Mouse (Mus musculus) frontal cortex, postnatal 14 days (tissue): ENCODE results near the gene Nosip.
"Not testable (repeated sequence)": the region's sequence is repeated elsewhere in the genome, so short reads cannot be mapped to it uniquely, and the experiment has no call there.

Source experiments
- DNase-seq, 2 experiments: peaks; one replicate each; pipeline ENCODE4 v3.0.0; 2022; ENCODE audit warnings: low spot score in 2 of 2

Nosip gene

DNA sequence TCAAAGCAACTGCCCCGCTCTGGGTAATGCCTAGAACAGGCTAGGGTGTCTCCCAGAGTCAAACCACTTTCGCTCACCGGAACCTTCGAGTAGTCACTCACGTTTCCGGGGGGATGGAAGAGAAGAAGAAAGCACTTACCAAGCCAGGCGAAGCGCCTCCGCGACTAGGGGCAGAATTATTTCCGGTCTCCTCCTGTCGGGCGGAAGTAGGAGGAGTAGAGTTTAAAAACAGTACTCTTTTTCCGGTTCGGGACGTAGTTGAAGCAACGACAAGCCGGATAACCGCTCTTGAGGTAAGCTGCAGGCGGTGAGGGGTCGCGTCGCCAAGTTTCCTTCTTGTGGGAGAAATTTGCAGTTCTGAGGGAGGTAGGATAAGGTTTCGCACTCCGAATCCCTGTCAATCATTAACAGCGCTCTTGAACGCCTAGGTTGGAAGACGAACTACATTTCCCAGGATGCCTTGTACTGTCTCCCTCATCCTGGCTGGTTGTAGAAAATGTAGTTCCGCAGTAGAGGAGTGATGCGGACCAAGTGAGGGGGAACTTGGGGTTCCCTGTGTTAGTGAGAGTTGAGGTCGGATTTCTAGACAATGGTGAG, at the start of gene Nosip, which contains the start of gene Prrg2:
Nosip (plus strand) TSS at position 191 of the 597 bp plus-strand sequence.
Prrg2 (minus strand) TSS at position 439 of the 597 bp plus-strand sequence.
- peak; percentile 86 to 93 for DNase-seq

DNA sequence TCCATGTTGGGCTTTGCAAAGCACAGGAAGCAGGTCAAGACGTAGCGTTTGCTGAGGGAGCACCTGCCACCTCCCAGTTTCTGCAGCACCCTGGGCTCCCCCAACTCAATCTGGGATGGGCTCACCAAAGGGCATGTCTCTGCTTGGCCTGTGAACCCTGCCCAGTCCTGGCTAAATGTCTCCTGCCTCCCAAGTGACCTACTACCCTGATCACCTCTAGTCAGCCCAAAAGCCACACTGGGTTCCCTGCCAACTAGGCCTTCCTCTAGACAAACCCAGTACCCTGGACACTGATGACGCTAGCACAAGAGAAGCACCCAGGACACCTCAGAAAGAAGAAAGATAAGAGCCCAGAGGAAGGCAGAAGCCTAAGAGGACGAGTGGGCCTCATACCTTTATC, 49.4 kb upstream of the Nosip start:
- DNase-seq: no peak

DNA sequence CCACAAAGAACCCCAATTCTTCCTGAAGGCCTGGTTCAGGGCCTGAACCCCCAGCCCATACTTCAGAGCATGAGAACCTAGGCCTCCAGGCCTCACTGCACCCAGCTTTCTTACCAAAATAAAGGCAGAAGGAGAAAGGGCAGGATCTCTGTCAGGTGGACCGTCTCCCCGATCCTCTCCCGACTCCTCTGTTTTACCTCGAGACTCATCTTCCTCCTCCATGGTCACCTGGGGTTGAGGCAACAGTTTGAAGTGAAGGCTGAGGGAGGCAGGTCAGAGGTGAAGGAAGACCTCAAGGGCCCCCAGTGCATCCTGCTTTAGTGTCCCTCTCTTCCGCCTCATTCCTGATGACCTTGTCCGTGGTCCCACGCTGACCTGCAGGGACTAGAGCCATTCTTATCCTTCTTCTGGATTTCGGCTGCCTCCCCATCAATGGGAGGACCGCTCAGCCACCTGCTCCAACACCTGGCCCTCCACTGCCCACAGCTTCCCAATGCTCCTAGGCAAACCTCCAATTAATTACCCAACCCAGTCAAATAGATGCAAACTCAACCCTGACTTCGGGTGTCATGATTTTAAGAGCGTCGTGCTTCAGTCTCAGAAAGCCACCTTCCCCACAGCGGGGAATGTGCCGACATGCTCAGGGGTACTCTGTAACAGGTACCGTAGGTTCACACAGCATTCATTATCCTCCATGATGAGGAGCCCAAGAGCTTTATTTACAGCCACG, 48.7 kb upstream of the Nosip start:
- DNase-seq: no peak

DNA sequence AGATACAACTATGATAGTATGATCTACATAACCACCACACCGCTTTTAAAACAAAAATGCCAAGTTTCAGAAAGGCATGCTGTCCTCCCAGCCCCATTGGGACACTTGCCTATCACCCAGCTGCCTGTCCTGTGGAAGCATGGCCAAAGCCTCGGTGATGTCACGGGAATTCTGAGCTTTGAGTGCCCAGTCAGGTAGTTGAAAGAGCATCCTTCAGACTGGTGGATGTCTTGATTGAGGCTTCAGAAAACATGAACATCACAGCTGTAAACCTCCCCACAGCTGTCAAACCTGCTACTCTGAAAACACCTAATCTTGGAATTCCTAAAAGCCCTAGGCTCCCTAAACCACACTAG, 48.2 kb upstream of the Nosip start:
- no peak for DNase-seq

DNA sequence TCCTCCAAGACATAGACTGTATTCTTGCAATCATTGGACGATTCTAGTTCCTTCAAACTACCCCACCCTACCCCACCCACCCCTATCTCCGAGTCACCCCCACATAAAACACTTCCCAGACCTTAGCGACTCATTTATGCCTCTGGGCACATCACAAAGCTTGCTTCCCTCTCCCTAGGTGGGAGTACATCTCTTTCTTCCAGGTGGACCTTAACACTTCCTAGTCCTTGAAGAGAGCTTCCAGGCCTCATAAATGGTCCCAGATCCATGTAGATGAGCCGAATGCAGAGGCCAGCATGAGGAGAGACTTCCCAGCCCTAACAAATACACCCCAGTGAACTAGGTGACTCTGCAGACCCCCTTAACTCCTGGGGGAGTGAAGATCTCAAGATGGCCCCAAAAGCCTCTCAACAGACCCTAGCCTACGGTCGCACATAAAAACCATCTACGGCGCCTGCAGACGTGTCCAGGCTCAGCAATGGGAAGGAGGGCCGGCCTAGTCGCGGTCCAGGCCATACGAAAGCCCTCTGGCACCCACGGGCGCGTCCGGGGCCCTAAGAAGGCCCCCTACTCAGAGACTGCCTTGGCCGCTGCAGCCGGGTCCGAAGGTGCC, 46.8 kb upstream of the Nosip start:
- DNase-seq: no peak

DNA sequence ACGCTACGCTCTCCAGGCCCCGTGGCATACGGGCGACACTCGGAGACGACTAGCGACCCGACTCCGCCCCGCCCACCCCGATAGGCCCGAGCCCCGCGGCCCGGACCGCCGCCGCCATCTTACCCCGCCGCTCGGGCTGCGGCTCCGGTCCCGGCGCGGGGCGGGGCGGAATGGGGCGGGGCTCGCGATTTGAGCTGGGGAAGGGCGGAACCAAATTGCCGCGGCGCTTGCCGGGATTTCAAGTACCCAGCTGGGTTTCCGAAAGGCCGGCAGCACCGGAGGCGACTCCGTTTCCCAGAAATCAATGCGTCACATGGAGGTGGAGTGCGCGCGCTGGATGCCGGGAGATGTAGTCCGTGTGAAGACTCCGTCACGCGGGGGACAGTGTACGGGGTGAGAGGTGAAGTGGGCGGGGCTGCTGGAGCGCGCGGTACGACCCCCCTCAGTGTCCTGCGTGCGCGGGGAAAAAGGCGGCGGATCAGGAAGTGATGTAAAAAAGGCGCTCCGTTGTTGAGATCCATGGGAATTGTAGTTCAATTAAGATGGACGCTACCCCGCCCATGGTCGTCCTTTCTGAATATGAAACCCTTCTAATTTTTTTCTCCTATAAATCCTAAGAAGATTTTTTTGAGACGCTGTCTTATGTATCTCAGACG, 46.1 kb upstream of the Nosip start, which contains the start of gene Scaf1:
Scaf1 (minus strand) TSS at position 407 of the 656 bp plus-strand sequence.
- DNase-seq: peak; percentile 99 to 100

DNA sequence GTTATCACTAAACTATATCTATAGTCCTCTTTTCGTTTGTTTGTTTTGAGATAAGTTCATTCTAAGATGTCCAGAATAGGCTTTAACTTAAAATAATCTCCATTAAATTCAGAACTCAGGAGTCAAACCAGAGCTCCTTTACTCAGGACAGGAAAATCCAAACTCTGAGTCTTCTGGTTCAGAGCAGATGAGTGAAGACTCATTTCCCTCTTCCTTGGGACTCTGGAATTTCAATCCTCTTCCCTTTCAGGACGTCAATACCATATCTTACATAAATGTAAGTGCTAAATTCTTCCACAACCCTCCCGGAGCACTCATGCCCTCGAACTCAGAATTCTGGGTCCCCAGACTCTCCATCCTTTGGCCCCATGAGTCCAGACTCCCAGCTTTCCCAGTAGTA, 45.5 kb upstream of the Nosip start:
- no peak for DNase-seq

DNA sequence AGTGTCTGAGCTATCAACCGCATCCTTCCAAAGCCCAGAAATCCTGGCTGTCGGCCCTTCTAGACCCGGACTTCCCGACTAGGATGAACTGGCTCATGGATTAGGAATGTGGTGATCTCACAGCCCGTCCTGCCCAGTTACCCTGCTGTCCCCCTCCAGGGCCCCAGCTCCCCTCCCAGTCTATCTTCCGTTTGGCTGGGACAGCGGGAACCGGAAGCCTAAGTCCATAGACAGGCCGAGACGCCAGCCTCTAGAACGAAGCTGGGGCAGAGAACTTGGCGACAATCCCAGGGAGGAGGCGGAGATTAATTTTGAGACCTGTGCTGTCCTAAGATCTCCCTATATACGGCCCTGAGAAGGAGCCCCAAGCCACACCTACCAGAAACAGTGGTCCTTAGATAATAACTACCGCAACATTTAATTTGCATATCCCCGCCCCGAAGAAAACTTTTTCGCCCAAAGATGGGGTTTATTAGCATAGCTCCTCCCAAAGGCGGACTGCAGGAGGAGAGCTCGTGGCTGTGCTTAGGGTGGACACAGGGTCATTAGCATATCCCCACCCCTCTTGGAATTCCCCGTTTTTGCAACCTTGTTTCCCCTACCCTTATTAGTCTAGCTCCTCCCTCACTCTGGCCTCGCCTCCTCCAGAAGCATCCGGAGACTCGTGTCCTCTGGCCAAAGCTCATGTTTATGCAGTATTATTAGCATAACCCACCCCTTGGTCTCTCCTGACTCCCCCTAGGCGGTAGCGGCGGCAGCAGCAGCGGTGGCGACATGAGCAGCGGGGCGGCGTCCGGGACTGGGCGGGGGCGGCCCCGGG, 44.8 kb upstream of the Nosip start, which contains the start of gene Rras:
Rras (plus strand) TSS at position 720 of the 820 bp plus-strand sequence.
- peak; percentile 77 to 85 for DNase-seq

DNA sequence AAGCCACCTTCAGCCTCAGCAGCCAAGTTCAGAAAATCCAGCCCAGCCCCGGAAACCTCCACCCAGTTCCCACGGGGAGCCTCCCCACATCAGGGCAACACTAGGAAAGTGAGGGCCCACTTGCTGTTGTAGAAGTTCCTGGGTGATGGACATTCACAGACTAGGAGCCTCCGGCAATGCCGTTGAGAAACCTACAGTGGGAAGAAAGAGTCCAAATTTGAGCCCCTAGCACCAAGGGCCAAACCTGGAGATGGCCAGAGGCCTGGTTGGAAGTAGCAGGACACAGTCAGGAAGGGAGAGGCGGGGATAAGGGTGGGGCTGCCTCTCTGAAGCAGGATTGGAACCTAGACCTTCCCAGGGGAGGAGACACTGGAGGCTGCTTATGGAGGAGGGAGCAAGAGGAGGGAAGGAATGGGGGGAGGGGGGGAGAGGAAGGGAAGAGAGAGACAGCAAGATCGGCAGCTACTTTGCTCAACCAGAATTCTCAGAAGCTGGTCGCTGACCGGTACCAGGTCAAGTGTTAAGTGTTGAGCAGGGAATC, 43.1 kb upstream of the Nosip start:
- peak in 1 of 2 experiments; percentile 22 for DNase-seq

DNA sequence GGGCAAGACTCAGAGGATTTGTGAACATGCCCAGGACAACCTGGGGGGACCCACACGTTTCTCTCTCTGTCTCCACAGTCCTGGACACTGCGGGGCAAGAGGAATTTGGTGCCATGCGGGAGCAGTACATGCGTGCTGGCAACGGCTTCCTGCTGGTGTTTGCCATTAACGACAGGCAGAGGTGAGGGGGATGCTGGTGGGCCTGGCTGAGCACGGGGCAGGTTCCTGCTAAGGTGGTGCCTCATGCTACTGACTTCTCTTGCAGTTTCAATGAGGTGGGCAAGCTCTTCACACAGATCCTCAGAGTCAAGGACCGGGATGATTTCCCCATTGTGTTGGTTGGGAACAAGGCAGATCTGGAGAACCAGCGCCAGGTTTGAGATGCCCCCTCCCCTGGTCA, 42.0 kb upstream of the Nosip start:
- DNase-seq: no peak

DNA sequence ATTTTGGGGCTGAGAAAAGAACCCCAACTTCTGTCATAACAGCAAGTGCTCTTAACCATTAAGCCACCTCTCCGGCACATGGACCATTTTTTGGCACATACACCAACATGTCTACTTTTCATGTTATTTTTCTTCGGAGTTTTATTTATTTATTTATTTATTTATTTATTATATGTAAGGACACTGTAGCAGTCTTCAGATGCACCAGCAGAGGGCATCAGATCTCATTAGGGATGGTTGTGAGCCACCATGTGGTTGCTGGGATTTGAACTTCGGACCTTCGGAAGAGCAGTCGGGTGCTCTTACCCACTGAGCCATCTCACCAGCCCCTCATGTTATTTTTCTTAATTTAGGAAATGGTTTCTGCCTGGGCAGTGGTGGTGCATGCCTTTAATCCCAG, 38.5 kb upstream of the Nosip start:
- not testable (repeated sequence) for DNase-seq

DNA sequence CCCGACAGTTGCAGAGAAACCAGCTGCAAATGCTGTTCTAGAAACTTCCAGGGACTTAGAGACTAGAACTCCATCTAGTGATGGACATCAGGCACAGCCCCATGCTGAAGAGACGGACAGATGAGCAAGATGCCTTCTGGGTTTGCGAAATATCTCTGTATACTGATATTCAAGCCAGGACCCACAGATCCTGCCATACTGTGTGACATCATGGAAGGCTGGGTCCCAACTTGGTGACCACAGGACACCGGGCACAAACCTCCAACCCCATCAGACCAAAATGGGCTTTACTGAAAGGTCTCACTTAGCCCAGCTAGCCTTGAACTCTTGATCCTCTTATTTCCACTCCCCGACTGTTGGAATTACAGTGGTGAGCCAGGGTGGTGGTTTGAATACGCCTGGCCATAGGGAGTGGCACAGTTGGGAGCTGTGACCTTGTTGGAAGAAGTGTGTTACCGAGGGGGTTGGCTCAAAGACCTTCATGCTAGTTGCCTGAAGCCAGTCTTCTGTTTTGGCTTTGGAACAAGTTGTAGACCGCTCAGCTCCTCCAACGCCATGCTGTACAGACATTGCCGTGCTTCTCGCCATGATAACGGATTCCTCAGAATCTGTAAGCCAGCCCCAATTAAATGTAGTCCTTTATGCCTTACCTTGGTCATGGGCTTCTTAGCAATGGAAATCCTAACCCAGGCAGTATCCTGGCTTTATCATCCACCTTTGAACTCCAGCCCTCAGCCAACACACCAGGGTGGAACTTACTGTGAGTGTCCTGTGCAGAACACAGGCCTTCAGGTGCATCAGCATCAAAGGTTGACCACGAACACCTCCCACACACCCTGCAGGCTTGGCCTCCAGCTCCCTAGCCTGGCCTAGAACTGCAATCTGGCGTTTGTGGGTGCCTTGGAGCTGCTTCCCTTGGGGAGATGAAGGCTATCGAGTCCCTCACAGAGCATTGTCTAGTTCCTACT, 37.7 kb upstream of the Nosip start:
- DNase-seq: no peak

DNA sequence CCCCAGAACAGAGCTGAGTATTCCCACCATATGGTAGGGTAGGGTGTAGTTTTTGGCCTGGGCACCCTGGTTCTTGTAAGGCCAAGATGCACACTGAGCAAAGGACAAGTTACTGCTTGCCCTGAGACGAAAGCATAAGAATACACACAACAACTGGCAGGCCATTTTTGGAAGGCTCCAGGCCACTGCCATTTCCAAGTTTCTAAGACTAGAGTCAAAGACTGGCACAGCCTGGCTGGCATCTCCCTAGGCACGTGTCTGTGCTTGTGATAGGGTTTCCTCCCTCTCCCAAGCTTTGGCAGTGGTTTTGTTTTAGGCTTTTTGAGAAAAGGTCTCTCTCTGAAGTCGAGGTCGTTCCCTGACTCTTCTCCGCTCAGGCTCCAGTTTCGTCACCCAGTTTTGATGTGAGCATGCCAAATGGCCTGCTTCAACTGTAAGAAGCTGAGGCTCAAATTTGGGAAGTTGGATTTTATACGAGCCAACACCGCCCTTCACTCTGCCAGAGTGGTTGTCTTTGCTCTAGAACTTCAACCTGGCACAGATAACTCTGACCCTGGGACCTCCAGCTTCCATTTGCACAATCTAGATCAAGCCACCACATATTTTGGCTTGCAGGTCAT, 36.5 kb upstream of the Nosip start:
- DNase-seq: peak in 1 of 2 experiments; percentile 12

DNA sequence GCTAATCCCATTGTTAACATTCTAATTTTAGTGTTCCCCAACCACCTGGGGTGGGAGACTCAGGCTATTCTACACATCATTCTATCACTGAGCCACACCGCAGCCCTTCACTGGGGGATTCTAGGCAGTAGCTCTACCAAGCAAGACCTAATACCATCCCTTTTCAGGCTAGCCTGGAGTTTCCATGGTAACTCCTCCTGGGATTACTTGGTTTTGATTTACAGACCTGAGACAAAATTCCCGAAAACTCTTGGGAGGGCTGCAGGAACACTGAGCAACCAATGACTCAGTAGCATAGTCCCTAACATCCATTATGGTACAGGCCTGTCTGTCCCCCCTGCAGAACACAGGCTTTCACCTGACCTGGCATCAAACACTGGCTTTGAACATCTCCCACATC, 36.0 kb upstream of the Nosip start:
- DNase-seq: no peak

DNA sequence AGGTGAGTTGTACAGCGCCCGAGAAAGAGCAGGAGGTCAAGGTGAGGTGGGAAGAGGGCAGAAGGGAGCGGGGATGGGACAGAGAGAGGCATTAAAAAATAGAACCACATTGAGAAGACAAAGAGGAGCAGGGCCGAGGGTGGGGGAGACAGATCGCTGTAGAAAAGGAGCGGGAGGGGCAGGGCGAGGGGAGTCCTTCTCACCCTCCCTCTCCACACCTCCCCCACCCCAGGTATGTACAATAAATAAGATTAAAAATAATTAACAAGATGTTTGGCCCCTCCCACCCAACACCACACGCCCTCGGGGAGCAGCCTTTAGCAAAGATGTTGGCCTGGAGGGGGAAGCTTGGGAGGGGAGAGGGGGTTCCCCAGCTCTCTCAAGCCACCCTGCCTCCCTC, 34.5 kb upstream of the Nosip start:
- no peak for DNase-seq

DNA sequence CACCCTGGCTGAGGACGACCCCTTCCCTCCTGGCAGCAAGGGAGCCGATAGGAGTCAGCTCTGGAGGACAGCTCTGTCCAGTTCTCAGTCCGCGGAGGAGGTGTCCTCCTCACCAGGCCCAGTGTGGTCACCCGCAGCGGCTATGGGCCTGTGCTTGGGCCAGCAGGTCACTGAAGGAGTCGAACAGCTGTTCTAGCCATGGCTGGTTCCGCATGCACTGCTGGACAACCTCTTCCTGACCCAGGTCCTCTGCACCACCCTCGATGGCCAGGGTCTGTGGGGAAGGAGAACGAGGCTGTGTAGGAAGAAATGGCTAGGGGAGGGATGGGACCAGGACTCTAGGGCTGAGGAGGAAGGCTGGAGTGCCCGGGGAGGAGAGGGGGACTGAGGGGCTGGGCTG, 33.9 kb upstream of the Nosip start:
- peak in 1 of 2 experiments; percentile 7 for DNase-seq

DNA sequence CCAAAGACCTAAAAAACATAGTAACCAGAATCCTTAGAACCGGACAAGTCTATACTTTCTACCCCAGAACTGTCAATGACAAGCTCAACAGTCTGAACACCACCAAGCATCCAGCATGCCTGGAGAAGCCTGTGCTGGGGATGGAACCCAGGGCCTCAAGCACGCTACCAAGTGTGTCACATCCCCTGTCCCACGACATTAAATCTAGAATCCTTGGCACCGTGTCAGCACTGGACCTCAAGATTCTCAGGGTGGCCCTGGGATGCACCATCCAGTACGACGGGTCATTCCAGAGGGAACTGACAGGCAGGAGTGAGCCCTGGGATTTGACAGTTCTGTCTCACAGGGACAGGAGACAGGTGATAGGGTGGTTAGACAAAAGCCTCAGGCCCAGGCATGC, 32.2 kb upstream of the Nosip start:
- DNase-seq: no peak

DNA sequence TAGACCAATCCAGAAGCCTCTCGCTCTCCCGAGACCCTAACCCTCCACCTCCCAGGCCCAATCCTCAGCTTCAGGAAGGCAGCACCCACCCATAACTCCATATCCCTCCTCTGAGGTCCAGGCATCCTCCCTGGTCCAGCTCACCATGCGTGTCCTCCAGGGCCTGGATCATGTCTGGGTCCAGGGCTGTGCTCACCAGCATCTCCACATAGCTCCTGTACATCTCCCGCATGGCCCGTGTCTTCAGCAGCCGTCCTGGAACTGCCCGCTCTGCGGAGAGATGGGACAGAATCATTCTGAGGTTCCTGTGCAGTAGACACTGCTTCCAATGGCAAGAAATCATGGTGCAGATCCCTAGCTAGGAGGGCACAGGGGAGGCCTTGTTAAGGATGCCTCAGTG, 31.4 kb upstream of the Nosip start:
- no peak for DNase-seq

DNA sequence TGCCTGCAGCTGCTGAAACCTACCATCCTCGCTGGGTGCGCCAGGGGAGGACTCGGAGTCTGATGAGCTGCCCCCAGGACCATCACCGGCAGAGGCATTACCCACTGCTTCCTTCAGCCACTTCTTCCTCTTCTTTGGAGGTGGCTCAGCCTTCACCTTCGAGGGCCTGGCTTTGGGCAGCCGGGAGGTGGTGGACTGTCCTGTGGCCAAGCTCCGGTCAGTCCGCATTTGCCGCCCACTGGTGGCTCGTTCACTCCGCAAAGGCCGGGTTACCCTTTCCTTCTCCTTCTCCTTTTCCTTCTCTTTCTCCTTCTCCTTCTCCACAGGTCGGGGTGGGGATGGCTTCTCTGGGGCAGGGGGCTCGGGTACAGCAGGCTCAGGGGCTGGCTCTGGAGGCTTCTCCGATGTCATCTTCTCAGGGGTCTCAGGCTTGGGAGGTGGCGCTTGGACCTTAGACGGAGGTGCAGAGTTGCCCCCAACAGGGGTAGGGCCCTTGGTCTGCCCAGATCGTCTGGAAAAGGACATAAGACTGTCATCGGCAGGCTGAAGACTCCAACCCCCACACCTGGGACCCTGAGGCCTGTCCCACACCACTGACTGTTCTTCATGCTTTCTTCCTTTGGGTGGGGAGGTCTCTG, 28.4 kb upstream of the Nosip start:
- no peak for DNase-seq
